Mouse (Mus musculus): Measurements from ENCODE around the gene Naxd. TPM values are rescaled to one million over a fixed set of nuclear protein-coding genes. Genes with fewer than 3 reads are reported as not detected.

The Naxd gene
- total RNA-seq, 2 experiments from 2014 or later = 30.1 to 34.4 TPM

- peak; percentile 97 to 100 for DNase-seq
These were observed 58.6 kb downstream of the Naxd start for GRCm38 (mm10) chr8:11555720-11556591.

- DNase-seq = peak; percentile 47 to 69
These were observed 59.6 kb downstream of the Naxd start for GRCm38 (mm10) chr8:11556691-11557423.

- DNase-seq = no peak
These were observed 60.1 kb downstream of the Naxd start for GRCm38 (mm10) chr8:11557424-11557767.

- peak; percentile 96 to 99 for DNase-seq
These were observed 60.7 kb downstream of the Naxd start for GRCm38 (mm10) chr8:11557768-11558629.

- DNase-seq = no peak
These were observed 62.2 kb downstream of the Naxd start for GRCm38 (mm10) chr8:11559511-11559910.

- DNase-seq = no peak
These were observed 62.9 kb downstream of the Naxd start for GRCm38 (mm10) chr8:11560220-11560619.

- no peak for DNase-seq
These were observed 66.9 kb downstream of the Naxd start for GRCm38 (mm10) chr8:11564236-11564635.

Other genes starting within 250 kb of the Naxd start
- 100 to 1,000 TPM; 127 to 140 TPM for gene Col4a2, start 184.7 kb upstream of the Naxd start, total RNA-seq (2021)
- 100 to 1,000 TPM; 217 to 274 TPM for gene Col4a1, start 184.7 kb upstream of the Naxd start, total RNA-seq (2021)
- 10 to 100 TPM; 17.4 to 20.5 TPM for gene Rab20, start 18.8 kb upstream of the Naxd start, total RNA-seq (2021)
- 10 to 100 TPM; 51.6 to 52.2 TPM for gene Cars2, start 53.3 kb downstream of the Naxd start, total RNA-seq (2021)
- gene Ing1, start 58.1 kb downstream of the Naxd start, total RNA-seq (2021) = 10 to 100 TPM; 16.2 to 18.3 TPM
- gene Ankrd10, start 138.3 kb downstream of the Naxd start, total RNA-seq (2021) = 10 to 100 TPM; 19.6 to 19.8 TPM
- gene 1700016D06Rik, start 203.6 kb downstream of the Naxd start, total RNA-seq (2021) = not detected
- gene Arhgef7, start 230.2 kb downstream of the Naxd start, total RNA-seq (2021) = 100 to 1,000 TPM in 1 of 2 experiments, 10 to 100 TPM in 1; 96.3 to 113 TPM